Mouse (Mus musculus) ES-E14 (cell line): Measurements from ENCODE around the gene Krt23. TPM values are rescaled to one million over a fixed set of nuclear protein-coding genes. Genes with fewer than 3 reads are reported as not detected.

Source experiments
- DNase-seq: peaks from one replicate; pipeline ENCODE4 v3.0.0-alpha.2; 2013; ENCODE audit warnings: low read depth, low spot score
- H3K27ac ChIP-seq: 2 replicates; pipeline ENCODE4 v1.5.1; 2012; ENCODE audit warnings: low read depth, mild to moderate bottlenecking, low read length, moderate library complexity, mixed read lengths; ENCODE audit not compliant: poor library complexity, insufficient read depth, severe bottlenecking
- H3K36me3 ChIP-seq: 2 replicates; pipeline ENCODE4 v1.6.1; 2012; ENCODE audit warnings: mild to moderate bottlenecking, low read length, moderate library complexity, mixed read lengths; ENCODE audit not compliant: control insufficient read depth, poor library complexity, insufficient read depth, severe bottlenecking
- H3K4me1 ChIP-seq, 2 experiments: fragments of 150-350 bp in 1 of 2; sonication (generic) in 1 of 2; 2 replicates each; pipeline ENCODE4 v1.6.1; 2012; ENCODE audit warnings: low read length in 2 of 2, mild to moderate bottlenecking in 1 of 2, mixed read lengths in 1 of 2; ENCODE audit not compliant: control insufficient read depth in 2 of 2, insufficient read depth in 2 of 2, poor library complexity in 1 of 2
- H3K4me3 ChIP-seq, 2 experiments: fragments of 150-350 bp in 1 of 2; sonication (generic) in 1 of 2; 2 replicates each; pipeline ENCODE4 v1.5.1; 2012; ENCODE audit warnings: low read length in 2 of 2, low read depth in 1 of 2, mild to moderate bottlenecking in 1 of 2, mixed read lengths in 1 of 2; ENCODE audit not compliant: insufficient read depth in 1 of 2, poor library complexity in 1 of 2, severe bottlenecking in 1 of 2
- H3K9ac ChIP-seq: 2 replicates; pipeline ENCODE4 v1.6.1; 2012; ENCODE audit warnings: low read depth, mild to moderate bottlenecking, low read length, mixed read lengths; ENCODE audit not compliant: poor library complexity, insufficient read depth, severe bottlenecking
- H3K9me3 ChIP-seq: fragments of 150-350 bp; sonication (generic); 2 replicates; pipeline ENCODE4 v1.6.1; 2012; ENCODE audit warnings: low read depth, mild to moderate bottlenecking, low read length; ENCODE audit not compliant: control insufficient read depth, insufficient read depth
- CHD2 ChIP-seq: IDR thresholded peaks from 2 replicates; pipeline ENCODE4 v1.6.1; 2014; ENCODE audit warnings: mild to moderate bottlenecking, low read depth, low read length, inconsistent platforms
- HCFC1 ChIP-seq: IDR thresholded peaks from 2 replicates; pipeline ENCODE4 v1.6.1; 2012; ENCODE audit warnings: low read length, inconsistent platforms, borderline replicate concordance; ENCODE audit not compliant: insufficient read depth
- MAFK ChIP-seq: IDR thresholded peaks from 2 replicates; pipeline ENCODE4 v1.6.1; 2014; ENCODE audit warnings: mild to moderate bottlenecking, low read depth, low read length, inconsistent platforms; ENCODE audit not compliant: insufficient read depth
- ZC3H11A ChIP-seq: IDR thresholded peaks from 2 replicates; pipeline ENCODE4 v1.6.1; 2012; ENCODE audit warnings: low read depth, mild to moderate bottlenecking, inconsistent platforms, low read length, borderline replicate concordance
- ZNF384 ChIP-seq: IDR thresholded peaks from 2 replicates; pipeline ENCODE4 v1.6.1; 2012; ENCODE audit warnings: low read depth, low read length, inconsistent platforms
- in situ Hi-C, 2 experiments: fragments of 600-800 bp; cut with MboI; formaldehyde crosslinking; loops; one replicate each; pipeline ENCODE4 v1.15.1; 2025; ENCODE audit warnings: low sequenced_read_pairs in 2 of 2, inconsistent platforms in 1 of 2; ENCODE audit not compliant: unreplicated experiment in 2 of 2
- total RNA-seq: library from RNA; depleted of rRNA; stranded (reverse); fragments of 300-350 nt; gene quantifications from 2 replicates; pipeline ENCODE4 v1.2.3, GENCODE M21; 2012

Gene Krt23
- total RNA-seq, 1 experiment: 0.18 TPM

GRCm38 (mm10) chr11:99490624-99491023 is 2.3 kb downstream of the Krt23 start:
- no peak for DNase-seq
- Histone ChIP-seq H3K4me1 (no peaks in the 10 kb centered on the region), H3K4me3 (no peak overlapping the region), H3K36me3 (no peaks in the 10 kb centered on the region), H3K27ac (no peak overlapping the region), H3K9me3 (no peaks in the 10 kb centered on the region), H3K9ac (no peak overlapping the region)
- in situ Hi-C loops: no loop called here
- TF ChIP-seq ZC3H11A (no peak), ZNF384 (no peak), HCFC1 (no peak), CHD2 (no peak), MAFK (no peak)

GRCm38 (mm10) chr11:99489233-99489632 is 3.7 kb downstream of the Krt23 start:
- in situ Hi-C loops: no loop called here
- Histone ChIP-seq H3K36me3 (no peaks in the 10 kb centered on the region), H3K9me3 (no peaks in the 10 kb centered on the region), H3K9ac (no peak overlapping the region), H3K27ac (no peak overlapping the region), H3K4me1 (no peaks in the 10 kb centered on the region), H3K4me3 (no peak overlapping the region)
- DNase-seq: no peak
- no peak for TF ChIP-seq MAFK
- TF ChIP-seq HCFC1: no peak
- no peak for TF ChIP-seq ZC3H11A
- no peak for TF ChIP-seq ZNF384
- TF ChIP-seq CHD2: no peak

GRCm38 (mm10) chr11:99474981-99475380 is 18.0 kb downstream of the Krt23 start:
- Histone ChIP-seq H3K9ac (no peak overlapping the region), H3K4me3 (no peak overlapping the region), H3K36me3 (no peaks in the 10 kb centered on the region), H3K4me1 (no peaks in the 10 kb centered on the region), H3K9me3 (no peaks in the 10 kb centered on the region), H3K27ac (no peak overlapping the region)
- DNase-seq: no peak
- in situ Hi-C loops: no loop called here
- TF ChIP-seq HCFC1 (no peak), CHD2 (no peak), ZC3H11A (no peak), ZNF384 (no peak), MAFK (no peak)

- Histone ChIP-seq H3K4me1 (no peaks in the 10 kb centered on the region), H3K36me3 (no peaks in the 10 kb centered on the region), H3K4me3 (no peak overlapping the region), H3K9me3 (no peaks in the 10 kb centered on the region), H3K27ac (no peak overlapping the region), H3K9ac (no peak overlapping the region)
- TF ChIP-seq ZC3H11A (no peak), MAFK (no peak), CHD2 (no peak), ZNF384 (no peak), HCFC1 (no peak)
- in situ Hi-C loops: no loop called here
- no peak for DNase-seq
These were observed 19.5 kb downstream of the Krt23 start for GRCm38 (mm10) chr11:99473433-99473832.

GRCm38 (mm10) chr11:99472405-99472804 is 20.5 kb downstream of the Krt23 start:
- Histone ChIP-seq H3K9ac (no peak overlapping the region), H3K36me3 (no peaks in the 10 kb centered on the region), H3K27ac (no peak overlapping the region), H3K4me3 (no peak overlapping the region), H3K4me1 (no peaks in the 10 kb centered on the region), H3K9me3 (no peaks in the 10 kb centered on the region)
- in situ Hi-C loops: no loop called here
- TF ChIP-seq MAFK: no peak
- TF ChIP-seq HCFC1: no peak
- no peak for TF ChIP-seq CHD2
- TF ChIP-seq ZNF384: no peak
- TF ChIP-seq ZC3H11A: no peak
- no peak for DNase-seq
